Comparison of ENCODE assay signal across 19 mouse cellular contexts in genomic region chr13:53417701-53418100, GRCm38 (mm10). TPM values are rescaled to one million over a fixed set of nuclear protein-coding genes. Genes with fewer than 3 reads are reported as not detected.
"Had no signal": no experiment of that assay in that cellular context is flagged by ENCODE, and none has a peak within 500 bp of the region (broad histone marks: within the 10 kb centered on the region; RNA-seq: fewer than 3 reads in every experiment).

No protein-coding gene starts in this region.

- H3K4me1 ChIP-seq: neural tube, embryonic 13.5 days; neural tube, embryonic 15.5 days had no signal

- H3K4me3 ChIP-seq: neural tube, embryonic 13.5 days; neural tube, embryonic 15.5 days; stomach, embryonic 15.5 days had no signal

- H3K36me3 ChIP-seq: neural tube, embryonic 13.5 days; neural tube, embryonic 15.5 days; stomach, embryonic 15.5 days had no signal

- H3K27me3 ChIP-seq: neural tube, embryonic 13.5 days; neural tube, embryonic 15.5 days; stomach, embryonic 15.5 days had no signal

- H3K27ac ChIP-seq: neural tube, embryonic 13.5 days; neural tube, embryonic 15.5 days; stomach, embryonic 15.5 days; stomach, postnatal 0 days had no signal

- DNase-seq: retina, postnatal 1 day; right cerebral cortex, adult 18-20 months; right cerebral cortex, postnatal 14 days; right cerebral cortex, postnatal 25 days; right cerebral cortex, postnatal 4 days; spleen, adult 18-20 months; thymus, adult 18-20 months; thymus, adult 2 months; thymus, postnatal 14 days; thymus, postnatal 25 days; thymus, postnatal 36 days; thymus, postnatal 4 days had no signal

- H3K9me3 ChIP-seq: neural tube, embryonic 13.5 days; neural tube, embryonic 15.5 days; stomach, embryonic 15.5 days had no signal

RNA-seq across cellular contexts. Expression of gene Msx2, which starts 55.2 kb away (rescaled TPM):
- total RNA-seq: neutrophil, adult 5-6 weeks had no signal
- polyA plus RNA-seq: small intestine, adult 2 months; spleen, adult 2 months had no signal
